Mouse (Mus musculus) hindbrain, embryonic 11.5 days (tissue): ENCODE data around the gene Ndufa9. TPM values are rescaled to one million over a fixed set of nuclear protein-coding genes. Genes with fewer than 3 reads are reported as not detected.

Source experiments
- ATAC-seq: fragments of 200-750 bp; cut with Nextera tagmentation; 2 replicates; pipeline ENCODE4 v1.8.0; 2017; ENCODE audit warnings: mild to moderate bottlenecking, moderate TSS enrichment, moderate library complexity; ENCODE audit not compliant: low FRiP score
- DNase-seq: peaks from one replicate; pipeline ENCODE4 v3.0.0-alpha.2; 2015; ENCODE audit warnings: low spot score
- H3K27ac ChIP-seq: fragments of 300-500 bp; sonication (generic); 2 replicates; pipeline ENCODE4 v1.5.1; 2014; ENCODE audit warnings: mild to moderate bottlenecking, low read depth, low read length
- H3K27me3 ChIP-seq: fragments of 300-500 bp; sonication (generic); 2 replicates; pipeline ENCODE4 v1.6.1; 2014; ENCODE audit warnings: mild to moderate bottlenecking, low read length, moderate library complexity, mixed read lengths; ENCODE audit not compliant: control insufficient read depth, insufficient read depth
- H3K36me3 ChIP-seq: fragments of 300-500 bp; sonication (generic); 2 replicates; pipeline ENCODE4 v1.6.1; 2014; ENCODE audit warnings: mild to moderate bottlenecking, low read length, moderate library complexity, mixed read lengths; ENCODE audit not compliant: control insufficient read depth, insufficient read depth
- H3K4me1 ChIP-seq: fragments of 300-500 bp; sonication (generic); replicated peaks from 2 replicates; pipeline ENCODE4 v1.6.1; 2014; ENCODE audit warnings: low read length, mixed read lengths; ENCODE audit not compliant: control insufficient read depth, insufficient read depth
- H3K4me2 ChIP-seq: fragments of 300-500 bp; sonication (generic); replicated peaks from 2 replicates; pipeline ENCODE4 v1.6.1; 2014; ENCODE audit warnings: mild to moderate bottlenecking, low read depth, low read length
- H3K4me3 ChIP-seq: fragments of 300-500 bp; sonication (generic); 2 replicates; pipeline ENCODE4 v1.5.1; 2014; ENCODE audit warnings: low read depth, low read length
- H3K9ac ChIP-seq: fragments of 300-500 bp; sonication (generic); 2 replicates; pipeline ENCODE4 v1.6.1; 2014; ENCODE audit warnings: low read depth, low read length
- H3K9me3 ChIP-seq: fragments of 300-500 bp; sonication (generic); 2 replicates; pipeline ENCODE4 v1.6.1; 2016; ENCODE audit warnings: low read length; ENCODE audit not compliant: control insufficient read depth
- WGBS: fragments of 180-500 bp; shearing (Covaris S2); extraction: QIAGEN DNeasy Blood & Tissue Kit; methylation state at CpG from one replicate; pipeline ENCODE4 v1.1.7; 2014; 5-methylcytosine and 5-hydroxymethylcytosine counted together
- polyA plus RNA-seq: library from polyadenylated mRNA; unstranded; fragments of >200 nt; fragmentation: Nextera tagmentation; extraction: Ambion mirVana; gene quantifications from 2 replicates; pipeline ENCODE4 v1.2.1, GENCODE M21; 2014

The Ndufa9 gene
- 183 and 200 TPM in 2 replicates for polyA plus RNA-seq

GRCm38 (mm10) chr6:126848712-126849704 is at the start of gene Ndufa9:
Gene Ndufa9 (minus strand): TSS chr6:126849136.
- Histone ChIP-seq H3K27me3 (no peaks in the 10 kb centered on the region), H3K4me2 (peak within 1 kb of the TSS; percentile 72), H3K9me3 (no peaks in the 10 kb centered on the region), H3K4me3 (peak within 1 kb of the TSS; percentile 89), H3K4me1 (peaks cover 3% of the 10 kb centered on the region), H3K9ac (peak within 1 kb of the TSS; percentile 91), H3K36me3 (no peaks in the 10 kb centered on the region), H3K27ac (no peak within 1 kb of the TSS)
- 7% methylated on average over 46 of the region's 46 CpGs for WGBS
- ATAC-seq (peak; percentile 90), DNase-seq (peak; percentile 95)

- DNase-seq (no peak), ATAC-seq (no peak)
- Histone ChIP-seq H3K4me2 (no peak overlapping the region), H3K9me3 (no peaks in the 10 kb centered on the region), H3K4me3 (no peak overlapping the region), H3K4me1 (no peaks in the 10 kb centered on the region), H3K27me3 (no peaks in the 10 kb centered on the region), H3K27ac (no peak overlapping the region), H3K9ac (no peak overlapping the region), H3K36me3 (no peaks in the 10 kb centered on the region)
- WGBS = 84% methylated on average over 8 of the region's 8 CpGs
These were observed 28.2 kb upstream of the Ndufa9 start for GRCm38 (mm10) chr6:126877118-126877517.

- Histone ChIP-seq H3K9me3 (no peaks in the 10 kb centered on the region), H3K9ac (no peak within 1 kb of the TSS), H3K4me3 (no peak within 1 kb of the TSS), H3K4me1 (peaks cover 3% of the 10 kb centered on the region), H3K27me3 (no peaks in the 10 kb centered on the region), H3K27ac (no peak within 1 kb of the TSS), H3K36me3 (no peaks in the 10 kb centered on the region), H3K4me2 (no peak within 1 kb of the TSS)
- DNase-seq (no peak), ATAC-seq (no peak)
These were observed 3.9 kb upstream of the Ndufa9 start, which contains the start of gene Akap3 for GRCm38 (mm10) chr6:126852881-126853280. Gene Akap3 (plus strand): TSS chr6:126853098.

GRCm38 (mm10) chr6:126836628-126837027 is 12.3 kb downstream of the Ndufa9 start:
- 90% methylated on average over 8 of the region's 8 CpGs for WGBS
- Histone ChIP-seq H3K9ac (no peak overlapping the region), H3K27me3 (no peaks in the 10 kb centered on the region), H3K4me2 (no peak overlapping the region), H3K27ac (no peak overlapping the region), H3K9me3 (no peaks in the 10 kb centered on the region), H3K4me1 (no peaks in the 10 kb centered on the region), H3K36me3 (peaks cover 9% of the 10 kb centered on the region; the same call in 1 of the 2 replicates), H3K4me3 (no peak overlapping the region)
- no peak for ATAC-seq
- no peak for DNase-seq

- DNase-seq = no peak
- WGBS = 89% methylated on average over 3 of the region's 3 CpGs
These were observed 25.8 kb downstream of the Ndufa9 start for GRCm38 (mm10) chr6:126823087-126823486.

GRCm38 (mm10) chr6:126816338-126816737 is 32.6 kb downstream of the Ndufa9 start:
- no peaks in the 10 kb centered on the region for H3K4me1 ChIP-seq
- ATAC-seq = no peak
- H3K36me3 ChIP-seq = no peaks in the 10 kb centered on the region
- no peak overlapping the region for H3K4me2 ChIP-seq
- no peaks in the 10 kb centered on the region for H3K27me3 ChIP-seq
- no peak overlapping the region for H3K4me3 ChIP-seq
- no peak overlapping the region for H3K27ac ChIP-seq
- no peaks in the 10 kb centered on the region for H3K9me3 ChIP-seq
- no peak overlapping the region for H3K9ac ChIP-seq
- DNase-seq = no peak
- WGBS = 90% methylated on average over 8 of the region's 8 CpGs

More at GRCm38 (mm10) chr6:126823087-126823486, 25.8 kb downstream of the Ndufa9 start:
- no peaks in the 10 kb centered on the region; the same call in 1 of the 2 replicates for H3K36me3 ChIP-seq
- no peak overlapping the region for H3K4me3 ChIP-seq
- ATAC-seq = no peak
- no peak overlapping the region for H3K27ac ChIP-seq
- H3K9ac ChIP-seq = no peak overlapping the region
- no peak overlapping the region for H3K4me2 ChIP-seq
- no peaks in the 10 kb centered on the region for H3K27me3 ChIP-seq
- no peaks in the 10 kb centered on the region for H3K4me1 ChIP-seq
- no peaks in the 10 kb centered on the region for H3K9me3 ChIP-seq

- Histone ChIP-seq H3K27ac (no peak overlapping the region), H3K36me3 (no peaks in the 10 kb centered on the region), H3K4me1 (no peaks in the 10 kb centered on the region), H3K9me3 (no peaks in the 10 kb centered on the region), H3K4me2 (no peak overlapping the region), H3K9ac (no peak overlapping the region), H3K4me3 (no peak overlapping the region), H3K27me3 (no peaks in the 10 kb centered on the region)
- 65% methylated on average over 6 of the region's 6 CpGs for WGBS
- no peak for DNase-seq
- ATAC-seq = no peak
These were observed 33.7 kb downstream of the Ndufa9 start for GRCm38 (mm10) chr6:126815206-126815750.

- Histone ChIP-seq H3K4me3 (no peak overlapping the region), H3K27me3 (no peaks in the 10 kb centered on the region), H3K4me1 (no peaks in the 10 kb centered on the region), H3K27ac (no peak overlapping the region), H3K9ac (no peak overlapping the region), H3K9me3 (no peaks in the 10 kb centered on the region), H3K4me2 (no peak overlapping the region), H3K36me3 (no peaks in the 10 kb centered on the region)
- DNase-seq (no peak), ATAC-seq (no peak)
- 85% methylated on average over 4 of the region's 4 CpGs for WGBS
These were observed 37.5 kb downstream of the Ndufa9 start for GRCm38 (mm10) chr6:126811481-126811880.
